Mouse (Mus musculus) cortical plate, adult 2 months (tissue): ENCODE measurements around the gene Rasl10b.

Experiments used
- CTCF ChIP-seq: fragments of 200-500 bp; IDR thresholded peaks from 2 replicates; pipeline ENCODE4 v1.5.1; 2011; ENCODE audit warnings: mild to moderate bottlenecking, control low read depth, low read length; ENCODE audit not compliant: insufficient read depth; ENCODE audit errors: extremely low read depth
- POLR2A ChIP-seq: fragments of 200-500 bp; IDR thresholded peaks from 2 replicates; pipeline ENCODE4 v1.6.1; 2011; ENCODE audit warnings: mild to moderate bottlenecking, low read length, control low read depth; ENCODE audit not compliant: insufficient read depth; ENCODE audit errors: extremely low read depth

DNA sequence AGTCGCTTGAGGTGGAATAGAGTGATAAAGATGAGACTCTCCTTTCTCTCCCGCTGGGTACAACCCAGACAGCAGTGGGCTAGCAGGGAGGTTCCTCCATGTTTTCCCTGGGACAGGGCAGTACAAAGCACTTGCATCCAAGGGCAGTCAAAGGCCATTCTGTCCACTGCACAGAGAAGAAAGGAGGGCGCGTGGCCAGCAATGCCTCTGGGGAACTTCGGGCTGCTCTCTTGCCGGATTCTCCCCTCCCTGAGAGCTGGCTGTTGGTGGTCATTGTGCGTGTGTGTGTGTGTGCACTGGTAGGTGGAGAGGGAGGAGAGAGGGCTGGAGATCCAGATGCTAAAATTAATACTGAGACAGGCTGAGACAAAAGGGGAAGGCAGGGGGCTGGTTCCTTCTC lies 32.3 kb downstream of the Rasl10b start:
- TF ChIP-seq CTCF (no peak), POLR2A (no peak)
